Mouse (Mus musculus) bone marrow macrophage, adult 2 months (primary cell): ENCODE measurements around the gene Msi2.

Experiments used
- CTCF ChIP-seq: IDR thresholded peaks from 2 replicates; pipeline ENCODE4 v1.5.1; 2012; ENCODE audit warnings: low read depth, mild to moderate bottlenecking, low read length, moderate library complexity
- POLR2A ChIP-seq: IDR thresholded peaks from 2 replicates; pipeline ENCODE4 v1.6.1; 2012; ENCODE audit warnings: mild to moderate bottlenecking, low read depth, low read length, borderline replicate concordance

- TF ChIP-seq CTCF (no peak), POLR2A (no peak)
These were observed 93.2 kb downstream of the Msi2 start for GRCm38 (mm10) chr11:88625063-88625462.
